In genomic region chr11:85672881-85673475, GRCm38 (mm10) we compare ENCODE assay signal across 18 mouse cellular contexts.
A peak's percentile ranks its signal among the peaks of the same experiment; 100 is the strongest.
DNase-seq lines count a peak whose midpoint lies in the region; ATAC-seq lines count a peak whose summit lies in the region.
"Had no signal": no experiment of that assay in that cellular context is flagged by ENCODE, and none has a peak within 500 bp of the region (broad histone marks: within the 10 kb centered on the region; RNA-seq: fewer than 3 reads in every experiment).

No protein-coding gene starts in this region.

- no peak for ATAC-seq in intestine, embryonic 16.5 days
- ATAC-seq: activated CD4-positive, CD25-positive, alpha-beta regulatory T cell, adult 4 months; forebrain, postnatal 0 days had no signal

- H3K9me3 ChIP-seq in intestine, embryonic 16.5 days (ENCODE audit: control insufficient read depth, low read length) = no peaks in the 10 kb centered on the region
- H3K9me3 ChIP-seq: embryonic facial prominence, embryonic 12.5 days; forebrain, embryonic 12.5 days; heart, embryonic 12.5 days; hindbrain, embryonic 15.5 days had no signal

- no peak overlapping the region for H3K4me2 ChIP-seq in intestine, embryonic 16.5 days (ENCODE audit: low read depth, low read length)
- H3K4me2 ChIP-seq: embryonic facial prominence, embryonic 12.5 days; forebrain, embryonic 12.5 days; heart, embryonic 12.5 days; hindbrain, embryonic 15.5 days had no signal

- no peak overlapping the region for H3K4me3 ChIP-seq in intestine, embryonic 16.5 days (ENCODE audit: low read length)
- H3K4me3 ChIP-seq: embryonic facial prominence, embryonic 12.5 days; forebrain, embryonic 12.5 days; heart, embryonic 12.5 days; hindbrain, embryonic 15.5 days had no signal

- no peaks in the 10 kb centered on the region for H3K36me3 ChIP-seq in intestine, embryonic 16.5 days (ENCODE audit: control insufficient read depth, insufficient read depth, low read length)
- H3K36me3 ChIP-seq: embryonic facial prominence, embryonic 12.5 days; forebrain, embryonic 12.5 days; heart, embryonic 12.5 days; hindbrain, embryonic 15.5 days had no signal

- peaks cover 9% of the 10 kb centered on the region; the same call in 1 of the 2 replicates for H3K4me1 ChIP-seq in intestine, embryonic 16.5 days (ENCODE audit: control insufficient read depth, insufficient read depth, low read length)

- DNase-seq in R1 (ENCODE audit: low read depth, low spot score) = peak; percentile 51
- peak; percentile 37 for DNase-seq in ZHBTc4 (ENCODE audit: low read depth, low spot score)
- peak; percentile 70 for DNase-seq in lung, postnatal 10 days
- DNase-seq in yolk sac, embryonic 10.5 days (ENCODE audit: low spot score) = peak; percentile 48
- DNase-seq in layer of hippocampus, adult 11-12 months (ENCODE audit: low spot score) = no peak
- DNase-seq: adrenal gland, postnatal 14 days; cerebellum, adult 11-12 months; cerebellum, adult 9-10 months; cerebellum, postnatal 25 days; forebrain, postnatal 0 days; gastrocnemius, postnatal 14 days; heart, postnatal 36 days had no signal

- H3K9ac ChIP-seq in intestine, embryonic 16.5 days (ENCODE audit: low read depth, low read length) = no peak overlapping the region
- H3K9ac ChIP-seq: embryonic facial prominence, embryonic 12.5 days; forebrain, embryonic 12.5 days; forebrain, postnatal 0 days; heart, embryonic 12.5 days; hindbrain, embryonic 15.5 days had no signal

- WGBS in intestine, embryonic 16.5 days = 73% methylated on average over 10 of the region's 10 CpGs

- no peak overlapping the region for H3K27ac ChIP-seq in intestine, embryonic 16.5 days (ENCODE audit: low read length)
- H3K27ac ChIP-seq: embryonic facial prominence, embryonic 12.5 days; forebrain, embryonic 12.5 days; hindbrain, embryonic 15.5 days had no signal

- H3K27me3 ChIP-seq in intestine, embryonic 16.5 days (replicated peaks; ENCODE audit: control insufficient read depth, insufficient read depth, low read length) = no peaks in the 10 kb centered on the region
- H3K27me3 ChIP-seq: embryonic facial prominence, embryonic 12.5 days; hindbrain, embryonic 15.5 days had no signal
